Mouse (Mus musculus): Measurements from ENCODE around the gene Cass4. TPM values are rescaled to one million over a fixed set of nuclear protein-coding genes. Genes with fewer than 3 reads are reported as not detected.

Cass4 gene
- under 1 TPM; 0.55 to 0.78 TPM for total RNA-seq (2021)

GRCm38 (mm10) chr2:172393391-172394051 lies at the start of gene Cass4:
Cass4 (plus strand) TSS chr2:172393794.
- DNase-seq (ENCODE audit: low spot score in 2 of 2), result no peak
- intact Hi-C loops (cut with DNase I), result loop anchor here (5.0 kb wide), 1 partner anchor 49 kb away; the partner anchor contains the start of gene Rtf2

DNA sequence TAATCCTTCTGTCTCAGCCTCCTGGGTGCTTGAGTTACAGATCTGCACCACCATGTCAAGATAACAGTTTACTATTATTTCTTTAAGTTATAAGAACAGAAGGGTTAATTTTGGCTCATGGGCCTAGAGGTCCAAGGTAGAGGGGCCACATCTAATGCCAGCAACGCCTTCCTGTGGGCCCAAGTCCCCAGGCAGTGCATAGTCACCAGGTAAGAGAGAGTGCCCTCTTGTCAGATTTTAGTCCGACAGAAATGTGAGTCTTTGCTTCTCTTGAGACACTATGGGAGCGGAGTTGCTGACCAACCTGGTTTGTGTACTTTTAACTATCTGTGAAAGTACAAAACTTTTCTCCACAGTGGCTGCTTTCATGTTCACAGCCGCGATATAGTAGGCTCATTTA lies 48.9 kb upstream of the Cass4 start:
- intact Hi-C loops (cut with DNase I), result loop anchor here (2.0 kb wide), 1 partner anchor 26 kb away; the partner anchor contains the start of genes Aurka and Cstf1
- no peak for DNase-seq (ENCODE audit: low spot score in 2 of 2)

- DNase-seq (ENCODE audit: low spot score in 2 of 2), result peak; percentile 92 to 97
- intact Hi-C loops (cut with DNase I), result loop anchor here (2.0 kb wide), 1 partner anchor 26 kb away; the partner anchor contains the start of genes Aurka and Cstf1
Observed at GRCm38 (mm10) chr2:172345258-172345738, 48.3 kb upstream of the Cass4 start, which contains the start of gene Fam210b. Fam210b (plus strand) TSS chr2:172345565.

- peak; percentile 12 to 43 for DNase-seq (ENCODE audit: low spot score in 2 of 2)
- intact Hi-C loops (cut with DNase I), result no loop called here
Observed at GRCm38 (mm10) chr2:172346034-172346929, 47.3 kb upstream of the Cass4 start.

GRCm38 (mm10) chr2:172346933-172347611 lies 46.5 kb upstream of the Cass4 start:
- intact Hi-C loops (cut with DNase I), result no loop called here
- no peak for DNase-seq (ENCODE audit: low spot score in 2 of 2)

DNA sequence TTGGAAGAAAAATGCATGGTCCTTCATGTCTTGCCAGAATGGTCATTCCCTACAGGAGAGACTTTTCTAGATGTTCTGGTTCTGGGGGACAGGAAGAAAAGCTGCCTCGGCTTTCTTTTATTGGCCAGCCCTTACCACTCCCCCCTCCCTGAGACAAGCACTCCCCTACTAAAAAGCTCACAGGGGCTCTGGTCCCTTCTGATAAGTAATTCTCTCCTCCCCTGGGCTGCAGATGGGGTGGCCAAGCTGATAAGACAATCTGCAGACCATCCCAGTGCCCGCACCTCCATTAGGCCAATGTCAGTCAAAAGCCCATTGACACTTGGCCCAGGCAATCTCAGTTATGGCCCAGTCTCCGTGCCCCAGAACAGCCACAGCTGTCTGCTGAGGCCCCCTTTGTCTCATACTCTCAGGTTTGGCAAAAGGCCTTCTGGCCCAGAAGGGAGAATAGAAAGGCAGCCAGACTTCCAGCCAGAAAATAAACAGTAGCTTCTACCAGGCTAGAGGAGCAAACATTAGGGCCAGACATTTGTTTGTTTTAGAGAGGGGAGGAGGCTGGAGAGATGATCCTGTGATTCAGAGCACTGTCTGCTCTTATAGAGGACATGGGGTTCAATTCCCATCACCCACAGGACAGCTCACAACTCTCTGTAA lies 45.2 kb upstream of the Cass4 start:
- intact Hi-C loops (cut with DNase I), result no loop called here
- no peak for DNase-seq (ENCODE audit: low spot score in 2 of 2)

DNA sequence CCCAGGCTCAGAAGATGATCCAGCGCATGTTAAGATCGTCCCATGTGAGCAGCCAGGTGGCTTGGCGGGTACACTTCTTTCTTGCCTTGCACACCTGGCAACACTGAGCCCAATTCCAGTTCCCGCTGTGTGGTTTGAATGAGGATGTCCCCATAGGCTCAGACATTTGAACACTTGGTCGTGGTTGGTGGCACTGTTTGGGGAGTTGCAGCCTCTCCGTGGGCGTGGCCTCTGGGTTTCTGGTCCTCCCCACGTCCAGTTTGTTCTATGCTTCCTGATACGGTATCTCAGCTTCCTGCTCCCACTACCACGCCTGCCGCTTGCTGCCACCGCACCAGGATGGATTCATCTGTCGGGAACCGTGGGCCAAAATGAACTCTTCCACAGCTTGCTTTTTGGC lies 43.8 kb upstream of the Cass4 start:
- no peak for DNase-seq (ENCODE audit: low spot score in 2 of 2)
- intact Hi-C loops (cut with DNase I), result no loop called here

DNA sequence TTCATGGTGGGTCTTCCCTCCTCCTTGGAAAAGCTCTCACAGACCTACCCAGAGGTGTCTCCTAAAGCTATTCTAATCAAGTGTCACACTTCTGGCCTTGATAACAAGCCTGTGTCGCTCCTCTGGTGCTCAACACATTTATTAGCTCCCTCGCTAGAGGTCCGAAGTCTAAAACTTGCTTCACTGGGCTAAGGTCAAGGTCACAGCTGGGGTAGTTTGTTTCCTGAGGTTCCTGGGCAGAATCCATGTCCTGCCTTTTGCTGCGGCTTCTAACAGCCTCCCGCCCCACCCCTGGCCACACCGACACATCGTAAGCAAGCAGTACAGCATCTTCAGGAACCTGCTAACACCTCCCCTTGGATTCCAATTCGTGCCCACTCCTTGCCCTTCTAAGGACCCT lies 42.8 kb upstream of the Cass4 start:
- DNase-seq (ENCODE audit: low spot score in 2 of 2), result no peak
- intact Hi-C loops (cut with DNase I), result no loop called here

GRCm38 (mm10) chr2:172353218-172353617 lies 40.4 kb upstream of the Cass4 start:
- no peak for DNase-seq (ENCODE audit: low spot score in 2 of 2)
- intact Hi-C loops (cut with DNase I), result no loop called here

DNA sequence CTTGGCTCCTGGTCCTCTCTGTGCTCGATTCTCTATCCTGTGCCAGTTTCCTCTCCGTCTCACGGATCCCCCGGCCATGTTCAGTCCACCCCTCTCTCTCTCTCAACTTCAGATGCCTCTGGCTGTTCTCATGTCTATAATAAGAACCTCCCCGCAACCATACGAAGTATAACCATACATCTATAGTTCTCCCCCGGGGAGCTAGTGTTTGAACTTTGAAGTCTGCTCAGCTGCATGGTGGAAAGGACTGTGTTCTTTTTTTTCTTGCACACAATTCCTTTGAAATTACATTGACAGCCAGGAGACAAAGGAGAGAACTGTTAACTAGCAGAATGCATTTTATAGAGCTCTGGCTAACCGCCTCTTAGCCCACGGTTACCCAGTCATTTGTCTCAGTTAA lies 38.8 kb upstream of the Cass4 start:
- intact Hi-C loops (cut with DNase I), result no loop called here
- no peak for DNase-seq (ENCODE audit: low spot score in 2 of 2)

GRCm38 (mm10) chr2:172355833-172356232 lies 37.8 kb upstream of the Cass4 start:
- DNase-seq (ENCODE audit: low spot score in 2 of 2), result no peak
- intact Hi-C loops (cut with DNase I), result no loop called here

DNA sequence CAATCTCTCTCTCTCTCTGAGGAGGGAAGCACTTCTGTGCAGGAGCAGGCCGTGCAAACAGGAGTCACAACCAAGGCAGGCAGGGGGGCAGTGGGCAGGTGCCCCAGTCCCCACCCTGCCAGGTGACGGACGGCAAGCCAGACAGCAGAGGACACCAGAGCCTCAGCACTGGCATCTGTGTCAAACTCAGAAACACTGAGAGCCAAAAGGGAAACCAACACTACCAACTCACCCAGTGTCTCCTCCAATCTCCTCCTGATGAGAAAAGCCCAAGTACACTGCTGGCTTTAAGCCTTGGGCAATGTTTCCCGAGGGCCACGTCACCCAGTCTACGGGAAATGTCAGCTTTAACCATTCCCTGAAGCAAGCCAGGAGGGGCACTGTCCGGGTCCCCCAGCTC lies 30.4 kb upstream of the Cass4 start:
- DNase-seq (ENCODE audit: low spot score in 2 of 2), result no peak
- intact Hi-C loops (cut with DNase I), result no loop called here

DNA sequence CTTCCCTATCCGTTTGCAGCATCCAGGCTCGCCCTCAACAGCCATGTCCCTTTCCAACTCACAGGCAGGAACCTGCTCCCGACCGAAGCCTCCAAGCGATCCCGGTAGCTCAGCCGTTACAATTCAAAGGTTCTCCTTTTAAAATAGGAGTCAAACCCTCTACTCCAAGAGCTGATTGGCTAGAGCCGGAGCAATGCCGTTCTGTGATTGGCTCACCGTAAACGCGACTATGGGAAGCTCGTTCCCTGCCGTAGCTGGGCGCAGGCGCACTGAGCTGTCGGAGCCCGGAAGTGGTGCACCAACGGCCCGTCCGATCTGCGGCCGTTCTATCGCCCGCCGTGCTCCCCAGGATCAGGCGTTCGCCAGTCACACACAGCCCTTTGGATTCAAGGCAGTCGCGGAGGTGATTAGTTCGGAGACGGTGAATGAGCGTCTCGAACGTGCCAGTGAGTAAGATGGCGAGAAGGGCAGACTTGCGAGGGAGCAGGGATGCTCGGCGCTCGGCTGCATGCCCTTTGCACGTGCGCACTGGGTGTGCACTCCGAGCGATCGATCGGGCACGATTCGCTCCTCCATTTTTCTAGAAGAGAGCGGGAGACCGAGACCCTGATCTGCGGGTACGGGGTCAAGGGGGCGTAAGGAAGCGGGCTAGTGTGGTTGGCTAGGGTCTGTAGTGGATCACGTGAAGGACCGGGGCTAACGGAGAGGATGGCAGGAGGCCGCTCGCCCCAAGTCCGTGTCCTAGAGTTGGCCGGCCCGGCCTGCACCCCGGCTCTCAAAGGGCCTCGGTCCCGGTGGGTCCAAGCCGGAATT lies 23.0 kb upstream of the Cass4 start, which contains the start of the genes Aurka and Cstf1:
Gene Aurka, minus strand, starts transcription at position 125 of the 813 bp plus-strand sequence.
Gene Cstf1, plus strand, starts transcription at position 271 of the 813 bp plus-strand sequence.
- intact Hi-C loops (cut with DNase I), result loop anchor here (1.0 to 2.0 kb wide), 2 partner anchors 26 to 70 kb away; partner anchors contain the start of genes Fam210b and Rtf2
- DNase-seq (ENCODE audit: low spot score in 2 of 2), result peak; percentile 98

DNA sequence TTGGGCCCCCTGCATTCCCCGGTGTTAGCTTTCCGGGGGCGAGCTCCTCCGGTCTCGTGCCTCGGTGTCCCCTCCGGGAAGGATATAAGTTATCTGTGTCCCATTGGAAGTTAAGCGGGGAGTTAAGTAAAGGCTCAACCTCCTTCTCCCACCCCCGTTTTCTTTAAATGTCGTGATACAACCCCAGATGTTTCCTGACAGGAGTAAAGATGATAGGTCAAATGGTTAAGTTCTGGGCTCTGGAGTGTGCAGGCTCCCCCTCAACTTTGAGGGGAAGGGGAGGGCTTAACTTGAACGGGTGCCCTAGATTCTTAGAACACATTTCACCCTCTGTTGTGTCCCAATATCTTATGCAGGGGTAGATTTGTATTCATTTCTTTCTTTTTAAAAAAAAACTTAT lies 22.3 kb upstream of the Cass4 start:
- intact Hi-C loops (cut with DNase I), result loop anchor here (2.0 kb wide), 1 partner anchor 26 kb away; the partner anchor contains the start of gene Fam210b
- no peak for DNase-seq (ENCODE audit: low spot score in 2 of 2)

DNA sequence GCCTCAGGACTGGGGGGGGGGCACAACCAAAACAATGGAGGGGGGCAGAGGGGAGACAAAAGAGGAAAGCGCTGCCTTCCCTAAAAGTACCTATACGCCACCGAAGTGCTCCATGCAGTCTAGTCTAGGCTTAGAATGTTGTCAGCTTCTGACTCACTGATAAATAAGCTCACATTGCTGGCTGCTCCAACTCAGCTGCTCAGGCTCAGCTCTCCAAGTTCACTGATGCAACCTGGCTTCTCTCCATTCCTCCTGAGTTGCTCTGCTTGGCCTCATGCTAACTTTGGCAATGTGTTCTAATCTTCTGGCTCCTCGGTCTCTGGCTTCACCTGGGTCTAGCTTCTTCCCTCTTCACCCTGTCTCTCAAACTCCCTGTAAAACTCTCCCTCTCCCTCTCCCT lies 17.0 kb upstream of the Cass4 start:
- intact Hi-C loops (cut with DNase I), result no loop called here
- no peak for DNase-seq (ENCODE audit: low spot score in 2 of 2)

DNA sequence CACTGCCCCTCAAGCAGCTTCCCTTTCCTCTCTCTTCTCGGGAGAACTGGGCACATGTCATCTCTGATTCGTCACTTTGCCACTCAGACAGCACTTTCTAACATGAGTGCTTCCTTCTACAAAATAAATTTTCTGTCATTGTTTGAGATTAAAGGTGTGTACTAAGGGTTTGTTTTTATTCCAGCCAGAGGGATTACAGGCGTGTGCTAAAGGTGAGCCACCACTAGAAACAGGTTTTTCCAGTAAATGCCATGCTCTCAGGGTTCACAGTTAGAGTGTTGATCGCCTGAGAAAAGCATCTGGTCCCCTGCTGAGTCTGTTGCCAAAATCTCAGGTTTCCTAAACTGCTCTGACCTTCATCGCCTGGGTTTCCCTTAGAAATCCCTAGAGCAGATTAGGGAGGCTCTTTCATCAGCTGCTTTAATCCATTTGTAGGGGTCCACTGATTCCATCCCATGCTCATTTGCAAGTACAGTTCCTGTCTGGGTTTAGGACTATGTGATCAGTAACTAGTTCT lies 16.5 kb upstream of the Cass4 start:
- DNase-seq (ENCODE audit: low spot score in 2 of 2), result no peak
- intact Hi-C loops (cut with DNase I), result no loop called here

GRCm38 (mm10) chr2:172378332-172378731 lies 15.3 kb upstream of the Cass4 start:
- intact Hi-C loops (cut with DNase I), result loop anchor here (2.0 kb wide), 1 partner anchor 62 kb away; the partner anchor contains the start of gene Rtf2
- peak; percentile 39 to 50 for DNase-seq (ENCODE audit: low spot score in 2 of 2)

GRCm38 (mm10) chr2:172380513-172380912 lies 13.1 kb upstream of the Cass4 start:
- intact Hi-C loops (cut with DNase I), result no loop called here
- no peak for DNase-seq (ENCODE audit: low spot score in 2 of 2)

Data from left cerebral cortex, postnatal 25 days (tissue).